10 mouse cellular contexts compared by ENCODE assay signal in the genomic region with DNA sequence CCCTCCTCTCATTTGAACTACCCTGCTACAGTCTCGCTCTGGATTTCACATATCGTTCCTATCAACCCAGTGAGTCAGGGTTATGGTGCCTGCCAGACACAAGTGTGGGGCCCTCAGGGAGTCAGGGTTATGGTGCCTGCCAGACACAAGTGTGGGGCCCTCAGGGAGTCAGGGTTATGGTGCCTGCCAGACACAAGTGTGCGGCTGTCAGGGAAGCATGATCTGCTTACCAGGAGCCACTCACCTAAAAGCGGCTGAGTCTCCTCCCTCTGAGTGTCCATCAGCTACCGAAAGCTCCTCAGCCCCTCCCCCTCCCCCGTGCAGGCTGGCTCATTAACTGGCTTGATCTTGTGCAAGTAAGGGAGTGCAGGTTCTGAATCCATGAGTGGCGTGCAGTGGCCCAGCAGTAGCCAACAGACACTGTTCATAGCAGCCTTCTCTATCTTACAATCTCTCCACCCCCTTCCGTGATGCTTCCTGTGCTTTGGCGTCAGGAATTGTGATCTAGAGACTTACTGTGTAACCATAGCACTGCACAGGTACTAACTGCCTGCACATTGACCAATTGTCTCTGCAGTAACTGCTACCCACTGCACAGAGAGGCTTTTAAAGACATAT. TPM values are rescaled to one million over a fixed set of nuclear protein-coding genes. Genes with fewer than 3 reads are reported as not detected.
DNase-seq lines count a peak whose midpoint lies in the region; ATAC-seq lines count a peak whose summit lies in the region.
"Had no signal": no experiment of that assay in that cellular context is flagged by ENCODE, and none has a peak within 500 bp of the region (broad histone marks: within the 10 kb centered on the region; RNA-seq: fewer than 3 reads in every experiment).

No protein-coding gene starts in this region.

- 47% methylated on average over 9 of the region's 9 CpGs for WGBS in embryonic facial prominence, embryonic 15.5 days
- WGBS in intestine, embryonic 16.5 days, result 52% methylated on average over 9 of the region's 9 CpGs

- no peak overlapping the region for H3K27ac ChIP-seq in embryonic facial prominence, embryonic 15.5 days (replicated peaks)
- no peak overlapping the region for H3K27ac ChIP-seq in intestine, embryonic 16.5 days (ENCODE audit: low read length)

- no peaks in the 10 kb centered on the region for H3K27me3 ChIP-seq in embryonic facial prominence, embryonic 15.5 days
- H3K27me3 ChIP-seq in intestine, embryonic 16.5 days (replicated peaks; ENCODE audit: control insufficient read depth, insufficient read depth, low read length), result no peaks in the 10 kb centered on the region

- H3K4me1 ChIP-seq in embryonic facial prominence, embryonic 15.5 days, result no peaks in the 10 kb centered on the region
- H3K4me1 ChIP-seq in intestine, embryonic 16.5 days (ENCODE audit: control insufficient read depth, insufficient read depth, low read length), result 0 out of 2 replicates have a peak, but pooled peaks cover 2% of the 10 kb centered on the region

- H3K9ac ChIP-seq in embryonic facial prominence, embryonic 15.5 days, result no peak overlapping the region
- no peak overlapping the region for H3K9ac ChIP-seq in intestine, embryonic 16.5 days (ENCODE audit: low read depth, low read length)

- DNase-seq in kidney, postnatal 10 days, result peak; percentile 9
- no peak for DNase-seq in kidney, adult 8-10 months
- peak; percentile 23 for DNase-seq in retina, embryonic 14.5 days (ENCODE audit: low spot score)
- DNase-seq in layer of hippocampus, adult 18-20 months (ENCODE audit: low spot score in 2 of 2), result no peak
- no peak for DNase-seq in cerebellum, adult 9-10 months
- DNase-seq: heart, postnatal 10 days had no signal

- ATAC-seq in embryonic facial prominence, embryonic 15.5 days (ENCODE audit: insufficient number of reproducible peaks, low FRiP score, low TSS enrichment, low read depth), result peak; percentile 65
- peak; percentile 89 for ATAC-seq in intestine, embryonic 16.5 days

- H3K4me3 ChIP-seq in embryonic facial prominence, embryonic 15.5 days (replicated peaks), result no peak overlapping the region
- H3K4me3 ChIP-seq in intestine, embryonic 16.5 days (ENCODE audit: low read length), result no peak overlapping the region

- no peaks in the 10 kb centered on the region for H3K9me3 ChIP-seq in embryonic facial prominence, embryonic 15.5 days (replicated peaks)
- H3K9me3 ChIP-seq in intestine, embryonic 16.5 days (ENCODE audit: control insufficient read depth, low read length), result no peaks in the 10 kb centered on the region

- no peak overlapping the region for H3K4me2 ChIP-seq in embryonic facial prominence, embryonic 15.5 days (replicated peaks)
- H3K4me2 ChIP-seq in intestine, embryonic 16.5 days (ENCODE audit: low read depth, low read length), result no peak overlapping the region

- no peaks in the 10 kb centered on the region for H3K36me3 ChIP-seq in embryonic facial prominence, embryonic 15.5 days
- no peaks in the 10 kb centered on the region for H3K36me3 ChIP-seq in intestine, embryonic 16.5 days (ENCODE audit: control insufficient read depth, insufficient read depth, low read length)

RNA-seq across cellular contexts. Expression of a gene that starts 50.3 kb away (rescaled TPM):
- 6.1 and 6.3 TPM in 2 replicates for polyA plus RNA-seq in embryonic facial prominence, embryonic 15.5 days (2015; fragmentation: Nextera tagmentation; extraction: Ambion mirVana)
- 19.8 and 21.2 TPM in 2 replicates for polyA plus RNA-seq in intestine, embryonic 16.5 days (2015; fragmentation: Nextera tagmentation; extraction: Ambion mirVana)
- 10 to 100 TPM; 37.9 to 40.0 TPM for total RNA-seq in layer of hippocampus, adult 18-20 months (2021)

RNA-seq across cellular contexts. Expression of a gene that starts 60.0 kb away (rescaled TPM):
- not detected in 2 replicates for polyA plus RNA-seq in embryonic facial prominence, embryonic 15.5 days (2015; fragmentation: Nextera tagmentation; extraction: Ambion mirVana)
- not detected in 2 replicates for polyA plus RNA-seq in intestine, embryonic 16.5 days (2015; fragmentation: Nextera tagmentation; extraction: Ambion mirVana)
- not detected for total RNA-seq in layer of hippocampus, adult 18-20 months (2021)
- total RNA-seq: heart, postnatal 10 days had no signal
- polyA plus RNA-seq: cortical plate, adult 2 months; liver, embryonic 16.5 days had no signal

Comparison
In these comparisons a context has a peak if more than half of its experiments do, and no peak if none do; other contexts are left out.
1. DNase-seq: peak in kidney, postnatal 10 days (single experiment) and retina, embryonic 14.5 days (single experiment); none in kidney, adult 8-10 months (0 of 2), layer of hippocampus, adult 18-20 months (0 of 2) and cerebellum, adult 9-10 months (single experiment).